Mouse (Mus musculus) kidney, embryonic 15.5 days (tissue): ENCODE results near the gene Cox6b2. TPM values are rescaled to one million over a fixed set of nuclear protein-coding genes. Genes with fewer than 3 reads are reported as not detected.
A peak's percentile ranks its signal among the peaks of the same experiment; 100 is the strongest.
"Not testable (repeated sequence)": the region's sequence is repeated elsewhere in the genome, so short reads cannot be mapped to it uniquely, and the experiment has no call there.

ENCODE experiments used
- ATAC-seq: fragments of 200-750 bp; cut with Nextera tagmentation; replicated peaks from 2 replicates; pipeline ENCODE4 v1.8.0; 2017; ENCODE audit warnings: moderate TSS enrichment; ENCODE audit not compliant: low FRiP score
- H3K27ac ChIP-seq: fragments of 300-500 bp; sonication (generic); 2 replicates; pipeline ENCODE4 v1.5.1; 2015; ENCODE audit warnings: mild to moderate bottlenecking, inconsistent platforms
- H3K27me3 ChIP-seq: fragments of 300-500 bp; sonication (generic); 2 replicates; pipeline ENCODE4 v1.6.1; 2015; ENCODE audit warnings: inconsistent platforms
- H3K36me3 ChIP-seq: fragments of 300-500 bp; sonication (generic); 2 replicates; pipeline ENCODE4 v1.6.1; 2015; ENCODE audit warnings: inconsistent platforms
- H3K4me1 ChIP-seq: fragments of 300-500 bp; sonication (generic); 2 replicates; pipeline ENCODE4 v1.6.1; 2015; ENCODE audit warnings: inconsistent platforms
- H3K4me2 ChIP-seq: fragments of 300-500 bp; sonication (generic); 2 replicates; pipeline ENCODE4 v1.6.1; 2015; ENCODE audit warnings: moderate library complexity, mild to moderate bottlenecking, inconsistent platforms
- H3K4me3 ChIP-seq: fragments of 300-500 bp; sonication (generic); replicated peaks from 2 replicates; pipeline ENCODE4 v1.5.1; 2015; ENCODE audit warnings: mild to moderate bottlenecking, inconsistent platforms
- H3K9ac ChIP-seq: fragments of 300-500 bp; sonication (generic); 2 replicates; pipeline ENCODE4 v1.6.1; 2015; ENCODE audit warnings: mild to moderate bottlenecking, inconsistent platforms
- H3K9me3 ChIP-seq: fragments of 300-500 bp; sonication (generic); replicated peaks from 2 replicates; pipeline ENCODE4 v1.6.1; 2016; ENCODE audit warnings: inconsistent platforms
- whole genome bisulfite sequencing: fragments of 180-500 bp; shearing (Covaris S2); methylation state at CpG from one replicate; pipeline ENCODE4 v1.1.7; 2015; ENCODE audit warnings: mixed read lengths; 5-methylcytosine and 5-hydroxymethylcytosine counted together
- polyA plus RNA-seq: library from polyadenylated mRNA; unstranded; fragments of >200 nt; fragmentation: Nextera tagmentation; extraction: Ambion mirVana; gene quantifications from 2 replicates; pipeline ENCODE4 v1.2.1, GENCODE M21; 2015

Cox6b2 gene
- 68.3 and 78.0 TPM in 2 replicates for polyA plus RNA-seq

DNA sequence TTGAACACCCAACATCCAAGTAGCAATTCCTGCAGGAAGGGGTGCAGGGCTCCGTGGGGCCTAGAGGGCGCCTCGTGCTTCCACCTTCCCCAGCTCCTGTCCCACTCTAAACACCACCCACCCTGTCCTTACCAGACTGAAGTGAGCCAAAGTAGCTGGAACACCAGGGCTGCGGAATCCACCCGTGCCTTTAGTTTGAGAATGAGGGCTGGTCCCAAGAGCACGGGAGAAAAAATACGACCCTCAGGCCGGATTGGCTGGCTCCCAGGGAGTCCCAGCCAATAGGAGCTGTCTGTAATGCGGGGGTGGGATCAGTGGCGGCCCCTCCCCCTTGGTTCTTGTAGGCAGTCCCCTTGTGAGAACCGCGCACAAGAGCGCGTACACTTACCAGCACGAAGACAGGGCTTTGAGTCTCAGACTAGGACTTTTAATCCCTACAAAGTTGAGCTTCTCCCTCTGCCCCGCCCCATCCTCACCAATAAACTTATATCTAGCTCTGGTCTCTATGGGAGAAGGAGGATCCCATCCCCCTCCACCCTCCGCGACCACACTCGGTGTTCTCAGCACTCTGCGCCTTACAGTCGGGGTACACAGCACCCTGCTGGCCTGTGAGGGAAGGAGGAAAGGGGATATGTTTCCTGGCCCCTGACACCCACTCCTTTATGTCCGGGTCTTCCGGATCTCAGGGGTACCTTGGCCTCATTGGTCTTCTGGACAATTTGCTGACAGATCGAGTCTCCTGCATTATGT is at the start of gene Cox6b2:
TSS of gene Cox6b2 (minus strand) at position 274 of the 750 bp plus-strand sequence.
- 4% methylated on average over 24 of the region's 24 CpGs for WGBS
- no peaks in the 10 kb centered on the region for H3K27me3 ChIP-seq
- peak within 1 kb of the TSS; percentile 90 for H3K27ac ChIP-seq
- H3K4me2 ChIP-seq, result peak within 1 kb of the TSS; percentile 85
- H3K9ac ChIP-seq, result peak within 1 kb of the TSS; percentile 36
- H3K4me1 ChIP-seq, result peaks cover 22% of the 10 kb centered on the region
- H3K36me3 ChIP-seq, result 0 out of 2 replicates have a peak, but pooled peaks cover 4% of the 10 kb centered on the region
- peak within 1 kb of the TSS; percentile 54 for H3K4me3 ChIP-seq
- ATAC-seq, result peak; percentile 95
- 0 out of 2 replicates have a peak, but pooled peaks cover 3% of the 10 kb centered on the region for H3K9me3 ChIP-seq

DNA sequence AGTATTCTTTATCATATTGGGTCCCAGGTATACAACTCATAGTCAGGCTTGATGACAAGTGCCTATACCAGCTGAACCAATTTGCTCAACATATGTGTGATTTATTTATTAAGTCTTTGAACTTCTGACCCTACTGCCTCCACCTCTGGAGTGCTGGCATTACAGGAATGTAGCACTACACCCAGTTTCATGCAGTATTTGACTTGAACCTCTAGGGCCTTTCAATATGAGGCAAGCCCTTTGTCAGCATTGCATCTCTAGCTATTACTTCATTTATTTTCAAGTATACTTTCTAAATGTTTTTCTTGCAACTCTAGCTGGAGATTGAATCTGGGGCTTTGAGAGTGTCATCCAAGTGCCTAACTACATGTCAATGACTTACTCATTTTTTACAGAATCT is 49.4 kb upstream of the Cox6b2 start:
- H3K27ac ChIP-seq, result no peak overlapping the region
- no peak for ATAC-seq

DNA sequence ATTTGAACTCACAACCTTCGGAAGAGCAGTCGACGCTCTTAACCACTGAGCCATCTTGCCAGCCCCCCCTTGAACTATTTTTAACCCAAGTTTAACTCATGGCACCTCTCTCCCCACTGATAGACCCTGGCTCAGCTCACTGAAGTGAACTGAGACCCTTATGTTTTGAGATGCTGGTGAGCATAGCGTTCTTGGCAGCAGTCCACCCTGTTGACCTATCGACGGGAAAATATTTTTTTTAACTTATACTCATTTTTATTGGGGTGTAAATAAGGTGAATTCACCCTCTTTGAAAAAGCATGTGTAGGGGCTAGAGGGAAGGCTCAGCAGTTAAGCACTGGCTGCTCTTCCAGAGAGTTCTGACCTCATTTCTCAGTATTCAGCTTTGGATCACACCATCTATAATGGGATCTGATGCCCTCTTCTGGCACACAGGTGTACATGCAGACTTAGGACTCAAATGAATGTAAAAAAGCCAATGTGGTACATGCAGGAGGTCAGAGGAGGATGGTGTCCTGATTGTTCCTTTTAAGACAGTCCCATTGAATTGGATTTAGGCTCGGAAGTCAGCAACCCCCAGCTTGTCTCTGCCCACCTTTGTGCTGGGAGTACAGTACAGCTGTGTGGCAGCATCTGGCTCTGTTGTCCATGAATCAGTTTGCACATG is 43.0 kb upstream of the Cox6b2 start:
- 66% methylated on average over 7 of the region's 7 CpGs for WGBS
- peaks cover 49% of the 10 kb centered on the region for H3K36me3 ChIP-seq
- ATAC-seq, result no peak
- no peaks in the 10 kb centered on the region for H3K9me3 ChIP-seq
- H3K4me3 ChIP-seq, result no peak overlapping the region
- H3K4me2 ChIP-seq, result no peak overlapping the region
- no peak overlapping the region for H3K9ac ChIP-seq
- no peak overlapping the region for H3K27ac ChIP-seq
- no peaks in the 10 kb centered on the region for H3K27me3 ChIP-seq
- peaks cover 16% of the 10 kb centered on the region for H3K4me1 ChIP-seq

More for the DNA sequence above, 49.4 kb upstream of the Cox6b2 start:
- Histone ChIP-seq H3K36me3 (peaks cover 49% of the 10 kb centered on the region), H3K4me1 (no peaks in the 10 kb centered on the region), H3K9me3 (no peaks in the 10 kb centered on the region), H3K9ac (no peak overlapping the region), H3K27me3 (no peaks in the 10 kb centered on the region), H3K4me3 (no peak overlapping the region), H3K4me2 (no peak overlapping the region)

DNA sequence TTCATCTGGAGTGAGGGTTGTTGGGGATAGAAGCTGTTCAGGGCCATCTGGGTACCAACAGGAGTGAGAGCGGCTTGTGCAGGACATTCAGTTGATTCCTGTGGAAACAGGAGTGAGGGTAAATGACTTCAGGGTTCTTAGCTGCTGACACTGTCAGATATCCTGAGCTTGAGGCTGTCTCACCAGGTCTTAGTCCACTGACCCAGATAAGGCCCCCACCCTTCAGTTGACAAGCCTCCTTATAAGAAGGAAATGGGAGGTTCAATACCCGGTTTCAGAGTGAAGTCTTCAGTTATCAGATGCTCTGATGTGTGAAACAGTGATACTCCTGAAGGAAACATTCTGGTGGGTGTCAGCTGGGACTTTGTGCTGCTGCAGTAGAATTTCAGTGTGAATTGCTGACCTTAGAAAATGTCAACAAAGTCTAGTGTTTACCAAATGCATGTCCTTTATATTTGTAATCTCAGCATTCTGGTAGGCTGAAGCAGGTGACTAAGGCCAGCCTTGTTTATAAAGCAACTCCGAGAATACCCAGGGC is 41.8 kb upstream of the Cox6b2 start:
- no peaks in the 10 kb centered on the region for H3K9me3 ChIP-seq
- H3K27ac ChIP-seq, result no peak overlapping the region
- peaks cover 49% of the 10 kb centered on the region for H3K36me3 ChIP-seq
- 0 out of 2 replicates have a peak, but pooled peaks cover 4% of the 10 kb centered on the region for H3K27me3 ChIP-seq
- no peak overlapping the region for H3K9ac ChIP-seq
- peaks cover 16% of the 10 kb centered on the region for H3K4me1 ChIP-seq
- WGBS, result 71% methylated on average over 3 of the region's 3 CpGs
- peak overlapping the region; percentile 62 for H3K4me3 ChIP-seq
- ATAC-seq, result no peak
- peak overlapping the region; percentile 78; the same call in 1 of the 2 replicates for H3K4me2 ChIP-seq

GRCm38 (mm10) chr7:4793674-4794073 is 40.8 kb upstream of the Cox6b2 start:
- WGBS, result 31% methylated on average over 4 of the region's 4 CpGs
- Histone ChIP-seq H3K36me3 (peaks cover 49% of the 10 kb centered on the region), H3K27me3 (0 out of 2 replicates have a peak, but pooled peaks cover 4% of the 10 kb centered on the region), H3K4me2 (peak overlapping the region; percentile 78), H3K4me1 (peaks cover 23% of the 10 kb centered on the region), H3K9ac (peak overlapping the region; percentile 79), H3K27ac (peak overlapping the region; percentile 96), H3K4me3 (peak overlapping the region; percentile 62), H3K9me3 (no peaks in the 10 kb centered on the region)
- ATAC-seq, result no peak

DNA sequence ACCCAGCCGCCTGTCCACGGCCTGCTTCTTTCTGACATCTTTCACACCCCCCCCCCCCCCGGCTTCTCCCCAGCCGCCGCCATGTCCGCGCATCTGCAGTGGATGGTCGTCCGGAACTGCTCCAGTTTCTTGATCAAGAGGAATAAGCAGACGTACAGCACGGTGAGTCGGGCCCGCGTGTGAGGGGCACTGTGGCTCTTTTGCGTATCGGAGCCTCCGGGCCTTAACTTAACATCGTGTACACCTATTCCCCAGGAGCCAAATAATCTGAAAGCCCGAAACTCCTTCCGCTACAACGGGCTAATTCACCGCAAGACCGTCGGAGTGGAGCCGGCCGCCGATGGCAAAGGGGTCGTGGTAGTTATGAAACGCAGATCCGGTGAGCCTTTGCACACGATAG is 40.4 kb upstream of the Cox6b2 start:
- Histone ChIP-seq H3K36me3 (peaks cover 47% of the 10 kb centered on the region), H3K4me3 (peak overlapping the region; percentile 62), H3K4me1 (peaks cover 27% of the 10 kb centered on the region), H3K9ac (peak overlapping the region; percentile 79), H3K4me2 (peak overlapping the region; percentile 78), H3K27ac (peak overlapping the region; percentile 96)
- not testable (repeated sequence) for ATAC-seq, H3K9me3 ChIP-seq, H3K27me3 ChIP-seq
- under 1% methylated on average over 31 of the region's 31 CpGs for WGBS

GRCm38 (mm10) chr7:4792278-4793212 is 39.7 kb upstream of the Cox6b2 start, which contains the start of gene Rpl28:
Rpl28 (plus strand) TSS chr7:4792874.
- peak within 1 kb of the TSS; percentile 96 for H3K27ac ChIP-seq
- H3K36me3 ChIP-seq, result peaks cover 40% of the 10 kb centered on the region
- peak within 1 kb of the TSS; percentile 79 for H3K9ac ChIP-seq
- WGBS, result under 1% methylated on average over 54 of the region's 54 CpGs
- peak; percentile 88 for ATAC-seq
- peak within 1 kb of the TSS; percentile 78 for H3K4me2 ChIP-seq
- peak within 1 kb of the TSS; percentile 62 for H3K4me3 ChIP-seq
- H3K9me3 ChIP-seq, result no peaks in the 10 kb centered on the region
- peaks cover 28% of the 10 kb centered on the region for H3K4me1 ChIP-seq
- 0 out of 2 replicates have a peak, but pooled peaks cover 4% of the 10 kb centered on the region for H3K27me3 ChIP-seq

DNA sequence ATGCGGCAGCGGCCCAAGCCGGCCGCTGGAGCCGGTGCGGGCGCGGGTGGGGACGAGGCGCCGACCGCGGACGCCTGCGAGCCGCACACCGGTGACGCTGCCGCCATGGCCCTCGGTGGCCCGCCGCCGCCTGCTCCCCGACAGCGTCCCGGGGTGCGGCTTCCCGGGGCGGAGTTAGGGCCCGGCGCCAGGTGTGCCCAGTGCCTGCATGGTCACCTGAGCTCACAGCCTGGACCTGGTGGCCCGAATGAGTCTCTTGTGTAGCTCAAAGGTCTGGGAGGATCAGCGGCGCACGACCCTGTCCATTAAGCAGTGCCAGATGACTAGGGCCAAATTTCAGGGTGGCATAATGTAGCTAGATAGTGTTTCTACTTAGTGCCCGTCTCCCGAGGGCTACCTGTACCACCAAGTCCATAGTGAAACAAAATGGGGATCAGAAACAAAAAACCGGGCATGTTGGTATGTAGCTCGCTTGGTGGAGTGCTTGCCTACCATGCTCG is 36.6 kb upstream of the Cox6b2 start, which contains the start of gene Tmem238:
TSS of gene Tmem238 (minus strand) at position 221 of the 500 bp plus-strand sequence.
- H3K27me3 ChIP-seq, result 0 out of 2 replicates have a peak, but pooled peaks cover 4% of the 10 kb centered on the region
- peak within 1 kb of the TSS; percentile 69 for H3K9ac ChIP-seq
- H3K9me3 ChIP-seq, result no peaks in the 10 kb centered on the region
- H3K27ac ChIP-seq, result peak within 1 kb of the TSS; percentile 87
- WGBS, result 6% methylated on average over 40 of the region's 40 CpGs
- peaks cover 22% of the 10 kb centered on the region for H3K4me1 ChIP-seq
- H3K4me3 ChIP-seq, result peak within 1 kb of the TSS; percentile 59
- ATAC-seq, result peak; percentile 29
- peak within 1 kb of the TSS; percentile 94 for H3K4me2 ChIP-seq
- peaks cover 11% of the 10 kb centered on the region for H3K36me3 ChIP-seq

GRCm38 (mm10) chr7:4788499-4789435 is 35.9 kb upstream of the Cox6b2 start:
- H3K4me1 ChIP-seq, result peaks cover 15% of the 10 kb centered on the region
- peak overlapping the region; percentile 69 for H3K9ac ChIP-seq
- peak overlapping the region; percentile 59 for H3K4me3 ChIP-seq
- WGBS, result 2% methylated on average over 64 of the region's 64 CpGs
- H3K36me3 ChIP-seq, result peaks cover 5% of the 10 kb centered on the region
- peak; percentile 55 for ATAC-seq
- peak overlapping the region; percentile 94 for H3K4me2 ChIP-seq
- no peaks in the 10 kb centered on the region for H3K9me3 ChIP-seq
- 0 out of 2 replicates have a peak, but pooled peaks cover 4% of the 10 kb centered on the region for H3K27me3 ChIP-seq
- peak overlapping the region; percentile 87 for H3K27ac ChIP-seq

GRCm38 (mm10) chr7:4783667-4784268 is 30.9 kb upstream of the Cox6b2 start:
- Histone ChIP-seq H3K4me1 (peaks cover 22% of the 10 kb centered on the region), H3K4me2 (no peak overlapping the region), H3K9me3 (no peaks in the 10 kb centered on the region), H3K27ac (no peak overlapping the region), H3K4me3 (no peak overlapping the region), H3K27me3 (peaks cover 13% of the 10 kb centered on the region), H3K36me3 (0 out of 2 replicates have a peak, but pooled peaks cover 3% of the 10 kb centered on the region), H3K9ac (no peak overlapping the region)
- 74% methylated on average over 14 of the region's 14 CpGs for WGBS
- ATAC-seq, result no peak
